Mouse (Mus musculus) testis, adult 2 months (tissue): ENCODE results near the gene Prss43.

Experiments
- CTCF ChIP-seq: fragments of 200-500 bp; IDR thresholded peaks from 2 replicates; pipeline ENCODE4 v1.5.1; 2012; ENCODE audit warnings: low read depth, mild to moderate bottlenecking, inconsistent platforms, low read length, moderate library complexity; ENCODE audit not compliant: control insufficient read depth, insufficient read depth, insufficient replicate concordance
- POLR2A ChIP-seq: fragments of 200-500 bp; IDR thresholded peaks from 2 replicates; pipeline ENCODE4 v1.6.1; 2012; ENCODE audit warnings: low read depth, mild to moderate bottlenecking, inconsistent platforms, low read length, moderate library complexity; ENCODE audit not compliant: control insufficient read depth

DNA sequence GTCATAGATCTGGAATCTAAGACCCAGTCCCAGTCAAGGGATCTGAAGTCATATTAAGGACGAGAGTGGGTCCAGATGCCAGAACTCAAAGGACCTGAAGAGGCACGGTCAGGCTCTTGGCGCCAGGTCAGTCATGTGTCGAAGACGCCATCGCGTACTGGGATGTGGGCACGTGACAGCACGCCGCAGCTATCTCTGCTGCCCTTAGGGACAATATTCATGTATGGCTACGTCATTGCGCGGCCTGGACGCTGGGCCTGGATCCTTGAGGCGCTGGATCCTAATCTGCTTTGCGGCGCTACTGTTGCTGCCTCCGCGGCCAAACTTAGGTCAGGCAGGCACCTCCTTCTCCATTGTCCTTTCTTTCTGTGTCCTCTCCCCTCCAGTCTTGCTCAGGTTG lies 7.9 kb downstream of the Prss43 start, which contains the start of gene Prss45:
- TF ChIP-seq POLR2A, result peak; percentile 46; the same call in 1 of the 2 replicates
- no peak for TF ChIP-seq CTCF
